Mouse (Mus musculus): ENCODE results near the gene Fgd1. TPM values are rescaled to one million over a fixed set of nuclear protein-coding genes. Genes with fewer than 3 reads are reported as not detected.

Fgd1 gene
- 11.1 and 12.7 TPM in 2 replicates for polyA plus RNA-seq (2015; fragmentation: Nextera tagmentation; extraction: Ambion mirVana)

GRCm38 (mm10) chrX:151045850-151046249 lies at the start of gene Fgd1:
Gene Fgd1 (plus strand): TSS chrX:151046150.
- H3K27me3 ChIP-seq = no peaks in the 10 kb centered on the region
- H3K9ac ChIP-seq = peak within 1 kb of the TSS; percentile 89
- no peaks in the 10 kb centered on the region; the same call in 1 of the 2 replicates for H3K9me3 ChIP-seq
- H3K4me1 ChIP-seq (replicated peaks) = peaks cover 27% of the 10 kb centered on the region
- peak within 1 kb of the TSS; percentile 91 for H3K27ac ChIP-seq
- peak within 1 kb of the TSS; percentile 68 for H3K4me2 ChIP-seq
- WGBS = 97% methylated on average over 8 of the region's 8 CpGs
- peak within 1 kb of the TSS; percentile 70 for H3K4me3 ChIP-seq
- ATAC-seq (ENCODE audit: low FRiP score) = no peak
- H3K36me3 ChIP-seq = no peaks in the 10 kb centered on the region

- H3K4me1 ChIP-seq (replicated peaks) = no peaks in the 10 kb centered on the region
- H3K4me2 ChIP-seq = no peak overlapping the region
- no peak overlapping the region for H3K4me3 ChIP-seq
- H3K9me3 ChIP-seq = no peaks in the 10 kb centered on the region
- no peak overlapping the region for H3K27ac ChIP-seq
- peaks cover 72% of the 10 kb centered on the region for H3K36me3 ChIP-seq
- 89% methylated on average over 3 of the region's 3 CpGs for WGBS
- H3K9ac ChIP-seq = no peak overlapping the region
- ATAC-seq (ENCODE audit: low FRiP score) = no peak
- H3K27me3 ChIP-seq = no peaks in the 10 kb centered on the region
Observed at GRCm38 (mm10) chrX:150996775-150997174, 49.2 kb upstream of the Fgd1 start.

GRCm38 (mm10) chrX:151016938-151017877 lies 28.7 kb upstream of the Fgd1 start, which contains the start of gene Gnl3l:
Gene Gnl3l (minus strand): TSS chrX:151017322.
- H3K9me3 ChIP-seq = no peaks in the 10 kb centered on the region
- H3K4me1 ChIP-seq (replicated peaks) = peaks cover 7% of the 10 kb centered on the region; the same call in 1 of the 2 replicates
- peak within 1 kb of the TSS; percentile 69 for H3K9ac ChIP-seq
- peak within 1 kb of the TSS; percentile 56 for H3K4me2 ChIP-seq
- 25% methylated on average over 40 of the region's 43 CpGs for WGBS
- H3K27ac ChIP-seq = peak within 1 kb of the TSS; percentile 88
- peaks cover 9% of the 10 kb centered on the region for H3K36me3 ChIP-seq
- H3K27me3 ChIP-seq = no peaks in the 10 kb centered on the region
- ATAC-seq (ENCODE audit: low FRiP score) = peak; percentile 97
- H3K4me3 ChIP-seq = peak within 1 kb of the TSS; percentile 46

- Histone ChIP-seq H3K9me3 (no peaks in the 10 kb centered on the region), H3K4me3 (peak overlapping the region; percentile 46), H3K4me2 (peak overlapping the region; percentile 49), H3K9ac (peak overlapping the region; percentile 65), H3K27me3 (no peaks in the 10 kb centered on the region), H3K4me1 (replicated peaks) (peaks cover 7% of the 10 kb centered on the region; the same call in 1 of the 2 replicates), H3K27ac (peak overlapping the region; percentile 88), H3K36me3 (peaks cover 5% of the 10 kb centered on the region)
- 10% methylated on average over 3 of the region's 3 CpGs for WGBS
- ATAC-seq (ENCODE audit: low FRiP score) = 0 out of 2 replicates have a peak, but pooled peaks have one; percentile 23
Observed at GRCm38 (mm10) chrX:151017897-151018296, 28.1 kb upstream of the Fgd1 start.

- Histone ChIP-seq H3K9ac (no peak overlapping the region), H3K27me3 (no peaks in the 10 kb centered on the region), H3K9me3 (no peaks in the 10 kb centered on the region), H3K27ac (0 out of 2 replicates have a peak overlapping the region, but pooled peaks have one; percentile 19), H3K36me3 (peaks cover 2% of the 10 kb centered on the region; the same call in 1 of the 2 replicates), H3K4me3 (peak overlapping the region; percentile 46), H3K4me1 (replicated peaks) (peaks cover 7% of the 10 kb centered on the region; the same call in 1 of the 2 replicates), H3K4me2 (peak overlapping the region; percentile 49)
- 79% methylated on average over 3 of the region's 3 CpGs for WGBS
- ATAC-seq (ENCODE audit: low FRiP score) = no peak
Observed at GRCm38 (mm10) chrX:151018798-151019197, 27.2 kb upstream of the Fgd1 start.

- Histone ChIP-seq H3K4me3 (no peak overlapping the region), H3K4me2 (no peak overlapping the region), H3K27ac (no peak overlapping the region), H3K27me3 (peaks cover 4% of the 10 kb centered on the region; the same call in 1 of the 2 replicates), H3K9me3 (no peaks in the 10 kb centered on the region), H3K9ac (no peak overlapping the region), H3K4me1 (replicated peaks) (no peaks in the 10 kb centered on the region), H3K36me3 (no peaks in the 10 kb centered on the region)
- 73% methylated on average over 3 of the region's 3 CpGs for WGBS
- ATAC-seq (ENCODE audit: low FRiP score) = no peak
Observed at GRCm38 (mm10) chrX:151031400-151031799, 14.6 kb upstream of the Fgd1 start.

GRCm38 (mm10) chrX:151041223-151041622 lies 4.7 kb upstream of the Fgd1 start:
- WGBS = 51% methylated on average over 5 of the region's 5 CpGs
- Histone ChIP-seq H3K27ac (no peak overlapping the region), H3K9me3 (no peaks in the 10 kb centered on the region), H3K4me2 (no peak overlapping the region), H3K4me3 (no peak overlapping the region), H3K9ac (no peak overlapping the region), H3K4me1 (replicated peaks) (no peaks in the 10 kb centered on the region), H3K36me3 (no peaks in the 10 kb centered on the region), H3K27me3 (peaks cover 5% of the 10 kb centered on the region; the same call in 1 of the 2 replicates)
- no peak for ATAC-seq (ENCODE audit: low FRiP score)

GRCm38 (mm10) chrX:151046321-151046720 lies 371 bp downstream of the Fgd1 start:
- H3K9me3 ChIP-seq = no peaks in the 10 kb centered on the region; the same call in 1 of the 2 replicates
- H3K4me3 ChIP-seq = peak overlapping the region; percentile 70
- H3K36me3 ChIP-seq = no peaks in the 10 kb centered on the region
- H3K4me1 ChIP-seq (replicated peaks) = peaks cover 30% of the 10 kb centered on the region
- no peaks in the 10 kb centered on the region for H3K27me3 ChIP-seq
- peak overlapping the region; percentile 91 for H3K27ac ChIP-seq
- H3K9ac ChIP-seq = no peak overlapping the region
- peak overlapping the region; percentile 68 for H3K4me2 ChIP-seq
- ATAC-seq (ENCODE audit: low FRiP score) = no peak
- WGBS = 47% methylated on average over 11 of the region's 11 CpGs

GRCm38 (mm10) chrX:151046777-151047430 lies 954 bp downstream of the Fgd1 start:
- WGBS = 27% methylated on average over 39 of the region's 62 CpGs
- Histone ChIP-seq H3K9ac (peak overlapping the region; percentile 89), H3K27ac (peak overlapping the region; percentile 91), H3K4me3 (peak overlapping the region; percentile 70), H3K4me1 (replicated peaks) (peaks cover 30% of the 10 kb centered on the region), H3K9me3 (no peaks in the 10 kb centered on the region; the same call in 1 of the 2 replicates), H3K36me3 (no peaks in the 10 kb centered on the region), H3K4me2 (peak overlapping the region; percentile 68), H3K27me3 (no peaks in the 10 kb centered on the region)
- peak; percentile 94 for ATAC-seq (ENCODE audit: low FRiP score)

GRCm38 (mm10) chrX:151047431-151048058 lies 1.6 kb downstream of the Fgd1 start:
- H3K4me2 ChIP-seq = peak overlapping the region; percentile 68
- no peaks in the 10 kb centered on the region; the same call in 1 of the 2 replicates for H3K9me3 ChIP-seq
- no peaks in the 10 kb centered on the region for H3K36me3 ChIP-seq
- no peaks in the 10 kb centered on the region for H3K27me3 ChIP-seq
- H3K9ac ChIP-seq = peak overlapping the region; percentile 89
- 20% methylated on average over 35 of the region's 56 CpGs for WGBS
- H3K4me1 ChIP-seq (replicated peaks) = peaks cover 30% of the 10 kb centered on the region
- H3K27ac ChIP-seq = peak overlapping the region; percentile 91
- peak overlapping the region; percentile 70 for H3K4me3 ChIP-seq
- peak; percentile 54; the same call in 1 of the 2 replicates for ATAC-seq (ENCODE audit: low FRiP score)

GRCm38 (mm10) chrX:151049661-151050215 lies 3.8 kb downstream of the Fgd1 start:
- 50% methylated on average over 8 of the region's 8 CpGs for WGBS
- Histone ChIP-seq H3K27ac (no peak overlapping the region), H3K36me3 (no peaks in the 10 kb centered on the region), H3K9me3 (no peaks in the 10 kb centered on the region; the same call in 1 of the 2 replicates), H3K9ac (0 out of 2 replicates have a peak overlapping the region, but pooled peaks have one; percentile 89), H3K4me2 (peak overlapping the region; percentile 68), H3K4me3 (peak overlapping the region; percentile 70; the same call in 1 of the 2 replicates), H3K27me3 (no peaks in the 10 kb centered on the region), H3K4me1 (replicated peaks) (peaks cover 37% of the 10 kb centered on the region)
- ATAC-seq (ENCODE audit: low FRiP score) = no peak
